Mouse (Mus musculus): ENCODE results near the gene Kcnd3.

DNA sequence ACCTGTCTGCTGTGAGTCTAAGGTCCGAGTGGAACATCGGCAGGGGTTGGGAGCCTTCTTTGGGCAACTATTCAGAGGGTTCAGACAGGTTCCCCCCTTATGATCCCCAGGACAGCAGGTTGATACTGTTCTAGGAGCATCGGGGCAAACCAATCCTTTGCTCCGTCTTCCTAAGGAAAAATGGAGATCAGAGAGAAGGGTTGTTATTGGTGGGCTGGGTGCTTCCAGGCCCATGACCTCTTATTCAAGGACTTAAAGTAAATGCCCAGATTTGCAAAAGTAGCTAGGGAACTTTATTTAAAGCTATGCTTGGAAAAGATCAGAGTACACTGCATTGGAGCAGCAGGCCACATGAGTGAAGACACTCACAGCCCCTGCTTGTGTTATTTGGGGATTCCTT lies 69.5 kb downstream of the Kcnd3 start:
- TF ChIP-seq CTCF (conservative IDR thresholded peaks at IDR 0.05; ENCODE audit: insufficient read depth, insufficient read length, low read depth, low read length) (no peak), POLR2A (IDR thresholded peaks at IDR 0.05; ENCODE audit: low read depth, low read length) (no peak)
